Mouse (Mus musculus) left cerebral cortex, postnatal 14 days (tissue): ENCODE measurements at regions not wholly inside any gene's neighbourhood (a gene's known extent, or its start where the extent isn't known, plus 50 kb on each side); places are given as distances from the start of the nearest gene placed in this dataset.

Source experiments
- DNase-seq, 2 experiments: peaks; one replicate each; pipeline ENCODE4 v3.0.0; 2021 to 2022; ENCODE audit warnings: low spot score in 2 of 2, mixed read lengths in 1 of 2
- intact Hi-C: fragments of 180-260 bp; cut with DNase I; formaldehyde crosslinking; loops from one replicate; pipeline ENCODE4 v1.15.1; 2025

GRCm38 (mm10) chr2:170259662-170260457, 112.0 kb upstream of the Zfp217 start:
- intact Hi-C loops = no loop called here
- no peak for DNase-seq

GRCm38 (mm10) chr2:170258367-170258766, 110.5 kb upstream of the Zfp217 start:
- intact Hi-C loops = no loop called here
- no peak for DNase-seq

GRCm38 (mm10) chr2:170257671-170258235, 109.8 kb upstream of the Zfp217 start:
- no peak for DNase-seq
- intact Hi-C loops = no loop called here

GRCm38 (mm10) chr2:170255997-170256396, 108.1 kb upstream of the Zfp217 start:
- DNase-seq = no peak
- intact Hi-C loops = no loop called here

GRCm38 (mm10) chr2:170255533-170255932, 107.6 kb upstream of the Zfp217 start:
- no peak for DNase-seq
- intact Hi-C loops = no loop called here

GRCm38 (mm10) chr2:170253681-170254440, 106.0 kb upstream of the Zfp217 start:
- intact Hi-C loops = no loop called here
- DNase-seq = no peak

GRCm38 (mm10) chr2:170252255-170253034, 104.5 kb upstream of the Zfp217 start:
- intact Hi-C loops = no loop called here
- peak; percentile 55 to 70 for DNase-seq

- no peak for DNase-seq
- intact Hi-C loops = no loop called here
Measured at GRCm38 (mm10) chr2:170250680-170251079, 102.8 kb upstream of the Zfp217 start.

GRCm38 (mm10) chr2:170247702-170248445, 100.0 kb upstream of the Zfp217 start:
- intact Hi-C loops = no loop called here

GRCm38 (mm10) chr2:170245637-170246341, 97.9 kb upstream of the Zfp217 start:
- no peak for DNase-seq
- intact Hi-C loops = no loop called here

More at GRCm38 (mm10) chr2:170247702-170248445, 100.0 kb upstream of the Zfp217 start:
- DNase-seq = peak in 1 of 2 experiments; percentile 34

GRCm38 (mm10) chr2:170244108-170244507, 96.2 kb upstream of the Zfp217 start:
- intact Hi-C loops = no loop called here

GRCm38 (mm10) chr2:170237959-170238358, 90.1 kb upstream of the Zfp217 start:
- DNase-seq = no peak
- intact Hi-C loops = no loop called here

More at GRCm38 (mm10) chr2:170244108-170244507, 96.2 kb upstream of the Zfp217 start:
- no peak for DNase-seq

GRCm38 (mm10) chr2:170233426-170233825, 85.5 kb upstream of the Zfp217 start:
- DNase-seq = no peak
- intact Hi-C loops = no loop called here

GRCm38 (mm10) chr2:170229461-170230080, 81.7 kb upstream of the Zfp217 start:
- intact Hi-C loops = no loop called here

GRCm38 (mm10) chr2:170228318-170228994, 80.6 kb upstream of the Zfp217 start:
- intact Hi-C loops = no loop called here
- DNase-seq = no peak

More at GRCm38 (mm10) chr2:170229461-170230080, 81.7 kb upstream of the Zfp217 start:
- DNase-seq = no peak

GRCm38 (mm10) chr2:170223872-170224271, 76.0 kb upstream of the Zfp217 start:
- intact Hi-C loops = no loop called here
- no peak for DNase-seq

- intact Hi-C loops = no loop called here
- no peak for DNase-seq
Measured at GRCm38 (mm10) chr2:170222819-170223218, 74.9 kb upstream of the Zfp217 start.
